Mouse (Mus musculus) lung, postnatal 0 days (tissue): ENCODE data around the gene Fbxw7. TPM values are rescaled to one million over a fixed set of nuclear protein-coding genes. Genes with fewer than 3 reads are reported as not detected.

Experiments
- ATAC-seq: fragments of 200-750 bp; cut with Nextera tagmentation; 2 replicates; pipeline ENCODE4 v1.8.0; 2017; ENCODE audit warnings: moderate library complexity
- DNase-seq: peaks from one replicate; pipeline ENCODE4 v3.0.0-alpha.2; 2016; ENCODE audit warnings: low spot score
- H3K27ac ChIP-seq: fragments of 300-500 bp; sonication (generic); 2 replicates; pipeline ENCODE4 v1.5.1; 2014; ENCODE audit warnings: antibody characterized with exemption, mild to moderate bottlenecking, low read length, mixed read lengths
- H3K27me3 ChIP-seq: fragments of 300-500 bp; sonication (generic); replicated peaks from 2 replicates; pipeline ENCODE4 v1.6.1; 2014; ENCODE audit warnings: low read length, mixed read lengths; ENCODE audit not compliant: insufficient read depth
- H3K36me3 ChIP-seq: fragments of 300-500 bp; sonication (generic); 2 replicates; pipeline ENCODE4 v1.6.1; 2014; ENCODE audit warnings: low read length, mixed read lengths; ENCODE audit not compliant: insufficient read depth
- H3K4me1 ChIP-seq: fragments of 300-500 bp; sonication (generic); 2 replicates; pipeline ENCODE4 v1.6.1; 2014; ENCODE audit warnings: antibody characterized with exemption, low read depth, low read length, mixed read lengths; ENCODE audit not compliant: insufficient read depth
- H3K4me2 ChIP-seq: fragments of 300-500 bp; sonication (generic); replicated peaks from 2 replicates; pipeline ENCODE4 v1.6.1; 2014; ENCODE audit warnings: low read depth, mild to moderate bottlenecking, low read length, moderate library complexity, mixed read lengths
- H3K4me3 ChIP-seq: fragments of 300-500 bp; sonication (generic); 2 replicates; pipeline ENCODE4 v1.5.1; 2014; ENCODE audit warnings: low read depth, low read length
- H3K9ac ChIP-seq: fragments of 300-500 bp; sonication (generic); replicated peaks from 2 replicates; pipeline ENCODE4 v1.6.1; 2014; ENCODE audit warnings: low read depth, mild to moderate bottlenecking
- H3K9me3 ChIP-seq: fragments of 300-500 bp; sonication (generic); 2 replicates; pipeline ENCODE4 v1.6.1; 2016; ENCODE audit warnings: low read length, mixed read lengths
- CTCF ChIP-seq: IDR thresholded peaks from 2 replicates; pipeline ENCODE4 v1.5.1; 2016; ENCODE audit warnings: antibody characterized with exemption, mild to moderate bottlenecking
- EP300 ChIP-seq: IDR thresholded peaks from 2 replicates; pipeline ENCODE4 v1.6.1; 2016; ENCODE audit warnings: antibody characterized with exemption, mild to moderate bottlenecking, control low read depth
- whole genome bisulfite sequencing: fragments of 180-500 bp; shearing (Covaris S2); extraction: QIAGEN DNeasy Blood & Tissue Kit; methylation state at CpG from one replicate; pipeline ENCODE4 v1.1.7; 2014; 5-methylcytosine and 5-hydroxymethylcytosine counted together
- polyA plus RNA-seq: library from polyadenylated mRNA; unstranded; fragments of >200 nt; fragmentation: Nextera tagmentation; extraction: Ambion mirVana; gene quantifications from 2 replicates; pipeline ENCODE4 v1.2.1, GENCODE M21; 2015

Fbxw7 gene
- polyA plus RNA-seq, 1 experiment from 2014 or later: 8.2 TPM

DNA sequence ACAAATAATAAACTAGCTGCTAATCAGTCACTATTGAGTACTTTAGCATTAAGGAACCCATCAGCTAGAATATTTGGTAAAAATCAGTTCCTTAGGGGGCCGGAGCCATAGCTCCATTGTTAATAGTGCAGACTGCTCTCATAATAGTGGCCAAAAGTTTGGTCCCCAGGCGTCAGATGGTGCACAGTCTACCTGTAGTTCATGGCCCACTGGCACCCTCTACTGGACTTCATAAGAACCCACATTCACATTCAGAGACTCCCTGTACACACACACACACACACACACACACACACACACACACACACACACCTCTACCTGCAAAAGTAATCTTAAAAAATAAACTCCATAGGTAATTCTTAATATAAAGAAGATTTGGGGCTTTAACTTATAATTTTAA lies 112.8 kb downstream of the Fbxw7 start:
- Histone ChIP-seq H3K9ac (no peak overlapping the region), H3K27me3 (no peaks in the 10 kb centered on the region), H3K4me1 (0 out of 2 replicates have a peak, but pooled peaks cover 3% of the 10 kb centered on the region), H3K27ac (no peak overlapping the region), H3K36me3 (no peaks in the 10 kb centered on the region), H3K4me2 (no peak overlapping the region), H3K9me3 (no peaks in the 10 kb centered on the region), H3K4me3 (no peak overlapping the region)
- ATAC-seq (no peak), DNase-seq (no peak)
- TF ChIP-seq EP300 (no peak), CTCF (no peak)
- WGBS: 77% methylated on average over 2 of the region's 2 CpGs

DNA sequence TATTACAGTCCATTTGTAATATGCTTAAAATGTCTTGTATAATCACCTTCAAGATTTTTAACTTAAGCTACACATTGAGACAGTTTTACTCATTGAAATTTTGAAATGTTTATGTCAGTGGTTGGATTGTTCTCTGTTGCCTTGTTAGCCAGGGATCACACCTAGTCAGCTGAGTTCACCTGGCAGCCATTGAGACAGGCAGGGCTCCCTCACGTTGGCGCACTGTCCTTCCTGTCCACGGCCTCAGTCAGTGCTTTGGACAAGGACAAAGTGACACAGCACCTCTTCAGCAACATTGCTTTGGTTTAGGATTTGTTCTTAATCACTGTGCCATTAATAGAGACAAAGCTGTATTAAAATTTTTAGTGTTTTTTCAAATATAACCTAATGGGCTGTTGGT lies 114.1 kb downstream of the Fbxw7 start:
- Histone ChIP-seq H3K9ac (no peak overlapping the region), H3K4me2 (no peak overlapping the region), H3K4me1 (0 out of 2 replicates have a peak, but pooled peaks cover 3% of the 10 kb centered on the region), H3K27ac (no peak overlapping the region), H3K9me3 (no peaks in the 10 kb centered on the region), H3K4me3 (no peak overlapping the region), H3K27me3 (no peaks in the 10 kb centered on the region), H3K36me3 (no peaks in the 10 kb centered on the region)
- WGBS: 81% methylated on average over 3 of the region's 3 CpGs
- no peak for TF ChIP-seq CTCF
- no peak for TF ChIP-seq EP300
- DNase-seq: no peak
- ATAC-seq: no peak

DNA sequence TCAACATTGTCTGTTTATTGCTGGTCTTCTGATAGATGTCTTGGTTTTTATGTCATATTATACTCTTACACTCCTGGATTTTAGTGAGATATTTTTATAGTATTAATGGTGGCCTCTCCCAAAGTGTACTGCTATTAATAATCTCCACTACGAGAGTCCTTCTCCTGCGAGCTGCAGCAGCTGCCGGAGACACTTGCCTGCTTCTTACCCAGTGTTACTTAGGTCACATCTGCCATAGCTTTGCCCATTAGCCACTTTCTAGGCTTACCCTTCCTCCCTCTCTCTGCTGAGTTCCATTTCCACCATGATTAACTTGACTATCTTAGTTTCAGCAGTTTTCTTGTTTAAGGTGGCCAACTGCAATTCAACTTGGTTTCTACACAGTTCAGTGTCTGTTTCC lies 115.6 kb downstream of the Fbxw7 start:
- Histone ChIP-seq H3K27ac (no peak overlapping the region), H3K4me1 (no peaks in the 10 kb centered on the region), H3K9ac (no peak overlapping the region), H3K4me2 (no peak overlapping the region), H3K36me3 (no peaks in the 10 kb centered on the region), H3K4me3 (no peak overlapping the region), H3K27me3 (no peaks in the 10 kb centered on the region), H3K9me3 (no peaks in the 10 kb centered on the region)
- ATAC-seq: no peak
- DNase-seq: no peak
- 87% methylated on average over 3 of the region's 3 CpGs for WGBS
- TF ChIP-seq EP300: no peak
- TF ChIP-seq CTCF: no peak

DNA sequence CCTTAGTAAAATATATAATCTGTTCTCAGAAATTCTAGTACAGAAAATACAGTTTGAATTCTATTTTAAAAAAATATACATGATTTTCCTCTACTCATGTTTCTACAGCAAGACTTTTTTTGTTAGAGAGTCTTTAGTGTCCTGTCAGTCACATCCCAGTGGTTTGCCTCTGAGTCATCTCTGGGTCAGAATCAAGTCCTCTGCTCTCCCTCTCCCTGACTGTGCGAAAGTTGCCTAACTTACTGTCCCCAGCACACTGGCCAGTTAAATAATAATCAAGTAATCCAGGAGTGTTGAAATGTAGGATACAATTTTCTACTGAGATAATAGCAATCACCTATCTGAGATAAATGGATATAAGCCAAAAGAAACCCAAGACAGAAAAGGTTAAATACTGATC lies 120.7 kb downstream of the Fbxw7 start:
- Histone ChIP-seq H3K36me3 (no peaks in the 10 kb centered on the region), H3K4me1 (no peaks in the 10 kb centered on the region), H3K4me3 (no peak overlapping the region), H3K4me2 (no peak overlapping the region), H3K27me3 (no peaks in the 10 kb centered on the region), H3K27ac (no peak overlapping the region), H3K9me3 (no peaks in the 10 kb centered on the region), H3K9ac (no peak overlapping the region)
- DNase-seq (no peak), ATAC-seq (no peak)
- WGBS: 80% methylated on average over 1 of the region's 1 CpGs
- TF ChIP-seq CTCF (no peak), EP300 (no peak)

DNA sequence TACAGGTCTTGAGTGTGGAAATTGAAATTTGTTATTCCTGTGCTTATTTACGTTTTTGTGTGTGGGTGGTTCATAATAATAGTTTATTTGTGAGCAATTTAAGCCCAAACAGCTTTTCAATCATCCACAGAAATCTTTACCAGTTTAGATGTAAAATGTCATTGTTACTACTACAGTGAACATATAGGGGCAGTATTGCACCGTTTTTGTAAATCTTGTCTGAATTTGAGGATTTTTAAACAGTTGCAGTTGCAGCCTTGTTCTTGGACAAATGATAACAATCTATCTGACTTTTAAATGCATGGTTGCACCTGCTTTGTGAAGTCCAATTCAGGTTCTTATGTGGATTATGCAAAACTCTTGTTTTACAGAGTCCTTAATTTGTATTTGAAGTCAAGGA lies 121.2 kb downstream of the Fbxw7 start:
- WGBS: 36% methylated on average over 2 of the region's 2 CpGs
- DNase-seq: peak; percentile 52
- Histone ChIP-seq H3K4me1 (no peaks in the 10 kb centered on the region), H3K4me2 (no peak overlapping the region), H3K4me3 (no peak overlapping the region), H3K9ac (no peak overlapping the region), H3K36me3 (no peaks in the 10 kb centered on the region), H3K9me3 (no peaks in the 10 kb centered on the region), H3K27ac (no peak overlapping the region), H3K27me3 (no peaks in the 10 kb centered on the region)
- TF ChIP-seq EP300 (no peak), CTCF (peak; percentile 46; the same call in 1 of the 2 replicates)
- ATAC-seq: no peak

DNA sequence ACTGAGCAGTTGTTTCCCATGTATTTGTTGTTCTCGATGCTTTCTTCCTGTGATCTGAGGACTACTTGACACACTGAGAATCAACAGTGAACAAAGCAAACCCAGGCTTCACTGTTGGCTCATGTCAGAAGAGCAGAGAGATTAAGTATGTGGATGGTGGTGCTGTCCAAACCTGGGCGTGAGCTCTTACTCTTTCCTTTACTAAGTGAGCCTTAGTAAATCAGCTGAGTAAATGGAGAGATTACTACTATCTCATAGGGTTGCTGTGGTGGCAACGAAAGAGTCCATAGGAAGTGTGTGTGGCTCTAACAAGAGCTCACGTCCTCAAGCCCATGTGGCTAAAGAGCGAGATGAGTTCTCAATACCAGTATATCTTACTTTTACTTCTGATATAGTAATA lies 121.9 kb downstream of the Fbxw7 start:
- Histone ChIP-seq H3K4me1 (no peaks in the 10 kb centered on the region), H3K4me3 (no peak overlapping the region), H3K9ac (no peak overlapping the region), H3K27me3 (no peaks in the 10 kb centered on the region), H3K4me2 (no peak overlapping the region), H3K27ac (no peak overlapping the region), H3K9me3 (no peaks in the 10 kb centered on the region), H3K36me3 (no peaks in the 10 kb centered on the region)
- TF ChIP-seq CTCF (no peak), EP300 (no peak)
- no peak for DNase-seq
- 77% methylated on average over 5 of the region's 5 CpGs for WGBS
- ATAC-seq: no peak
